Mouse (Mus musculus) testis, adult 2 months (tissue): Measurements from ENCODE around the gene Lrsam1.

Experiments
- CTCF ChIP-seq: fragments of 200-500 bp; IDR thresholded peaks from 2 replicates; pipeline ENCODE4 v1.5.1; 2012; ENCODE audit warnings: low read depth, mild to moderate bottlenecking, inconsistent platforms, low read length, moderate library complexity; ENCODE audit not compliant: control insufficient read depth, insufficient read depth, insufficient replicate concordance
- POLR2A ChIP-seq: fragments of 200-500 bp; IDR thresholded peaks from 2 replicates; pipeline ENCODE4 v1.6.1; 2012; ENCODE audit warnings: low read depth, mild to moderate bottlenecking, inconsistent platforms, low read length, moderate library complexity; ENCODE audit not compliant: control insufficient read depth

GRCm38 (mm10) chr2:32981725-32982271, 20.4 kb upstream of the Lrsam1 start, which contains the start of gene Slc2a8:
- peak; percentile 89 for TF ChIP-seq POLR2A
- no peak for TF ChIP-seq CTCF
